In the genomic region with DNA sequence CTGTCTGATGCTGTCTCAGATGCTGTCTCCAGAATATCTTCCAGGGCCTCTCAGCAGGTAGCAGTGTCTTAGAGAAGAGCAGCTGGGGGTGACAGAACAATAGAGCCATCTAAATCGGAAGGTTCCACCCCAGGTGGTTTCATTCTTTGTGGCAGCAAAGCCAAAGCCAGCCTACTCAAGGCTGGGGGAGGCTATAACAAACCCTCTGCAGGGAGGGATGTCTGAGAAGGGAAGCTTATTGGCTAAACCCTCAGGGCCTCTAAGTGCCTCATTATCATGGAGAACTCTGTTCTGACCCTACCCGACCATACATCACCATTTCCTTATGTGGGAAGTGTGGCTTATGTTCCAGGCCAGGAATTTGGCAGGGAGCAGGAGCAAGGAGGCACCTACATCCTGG, we compare ENCODE assay signal across 26 mouse cellular contexts. TPM values are rescaled to one million over a fixed set of nuclear protein-coding genes. Genes with fewer than 3 reads are reported as not detected.
DNase-seq lines count a peak whose midpoint lies in the region; ATAC-seq and TF ChIP-seq lines count a peak whose summit lies in the region.
"Had no signal": no experiment of that assay in that cellular context is flagged by ENCODE, and none has a peak within 500 bp of the region (broad histone marks: within the 10 kb centered on the region; RNA-seq: fewer than 3 reads in every experiment).

No protein-coding gene starts in this region.

- H3K9me3 ChIP-seq in CH12.LX (replicated peaks; ENCODE audit: low read length) (no peaks in the 10 kb centered on the region), ES-E14 (ENCODE audit: control insufficient read depth, insufficient read depth, low read depth, low read length) (no peaks in the 10 kb centered on the region)
- peaks cover 5% of the 10 kb centered on the region; the same call in 1 of the 2 replicates for H3K9me3 ChIP-seq in midbrain, embryonic 16.5 days (replicated peaks; ENCODE audit: control insufficient read depth, low read length, poor library complexity, severe bottlenecking)
- H3K9me3 ChIP-seq: heart, embryonic 10.5 days; heart, embryonic 13.5 days had no signal

- TF ChIP-seq CTCF in CH12.LX (conservative IDR thresholded peaks at IDR 0.05 in 1 of 2, IDR thresholded peaks at IDR 0.05 in 1 of 2; ENCODE audit: low read depth in 2 of 2, low read length in 2 of 2), result no peak

- no peaks in the 10 kb centered on the region for H3K36me3 ChIP-seq in CH12.LX (replicated peaks in 1 of 2; ENCODE audit: control insufficient read depth in 1 of 2, insufficient read depth in 1 of 2, low read length in 1 of 2)
- no peaks in the 10 kb centered on the region for H3K36me3 ChIP-seq in ES-E14 (ENCODE audit: control insufficient read depth, insufficient read depth, low read length, poor library complexity, severe bottlenecking)
- no peaks in the 10 kb centered on the region for H3K36me3 ChIP-seq in midbrain, embryonic 16.5 days (ENCODE audit: control insufficient read depth, insufficient read depth, low read length)
- H3K36me3 ChIP-seq: heart, embryonic 10.5 days; heart, embryonic 13.5 days had no signal

- H3K4me3 ChIP-seq in CH12.LX (replicated peaks in 1 of 3; ENCODE audit: low read depth in 2 of 3, low read length in 2 of 3, poor library complexity in 1 of 3), result no peak overlapping the region
- no peak overlapping the region for H3K4me3 ChIP-seq in ES-E14 (ENCODE audit: insufficient read depth in 1 of 2, low read depth in 1 of 2, low read length in 2 of 2, poor library complexity in 1 of 2, severe bottlenecking in 1 of 2)
- H3K4me3 ChIP-seq in midbrain, embryonic 16.5 days (ENCODE audit: low read depth, low read length), result no peak overlapping the region
- H3K4me3 ChIP-seq: heart, embryonic 10.5 days; heart, embryonic 13.5 days had no signal

- TF ChIP-seq POLR2A in CH12.LX (IDR thresholded peaks at IDR 0.05; ENCODE audit: low read depth, low read length), result no peak

- no peaks in the 10 kb centered on the region for H3K79me2 ChIP-seq in CH12.LX (replicated peaks; ENCODE audit: control insufficient read depth, extremely low read depth, insufficient read depth, poor library complexity, severe bottlenecking)

- H3K27ac ChIP-seq in CH12.LX (ENCODE audit: insufficient read depth, low read depth) (no peak overlapping the region), ES-E14 (ENCODE audit: insufficient read depth, low read depth, low read length, poor library complexity, severe bottlenecking) (peak overlapping the region; percentile 92)
- H3K27ac ChIP-seq in midbrain, embryonic 16.5 days (ENCODE audit: low read length), result no peak overlapping the region
- H3K27ac ChIP-seq: heart, embryonic 10.5 days; heart, embryonic 13.5 days; hindbrain, embryonic 14.5 days; hindbrain, postnatal 0 days had no signal

- in situ Hi-C loops in CH12.LX (cut with MboI; ENCODE audit: low pct_ligation_motif_present, low pct_unique_long_range_greater_than_20kb, low sequenced_read_pairs), result no loop called here
- in situ Hi-C loops in ES-E14 (cut with MboI; ENCODE audit: low sequenced_read_pairs in 2 of 2, unreplicated experiment in 2 of 2), result no loop called here

- no peak for ATAC-seq in midbrain, embryonic 16.5 days
- ATAC-seq in erythroid progenitor cell, adult 5-6 weeks (replicated peaks; ENCODE audit: low FRiP score, poor library complexity, severe bottlenecking), result no peak
- ATAC-seq: activated CD4-positive, CD25-positive, alpha-beta regulatory T cell, adult 4 months; CD4-positive, CD25-positive, alpha-beta regulatory T cell, adult 4 months; forebrain, embryonic 14.5 days; forebrain, postnatal 0 days; hindbrain, postnatal 0 days; inflammation-experienced regulatory T-cells, adult 6 months; intestine, embryonic 16.5 days had no signal

- no peaks in the 10 kb centered on the region for H3K27me3 ChIP-seq in CH12.LX (replicated peaks)
- no peaks in the 10 kb centered on the region for H3K27me3 ChIP-seq in midbrain, embryonic 16.5 days (ENCODE audit: control insufficient read depth, insufficient read depth, low read depth, low read length)
- H3K27me3 ChIP-seq: heart, embryonic 13.5 days had no signal

- H3K4me2 ChIP-seq in CH12.LX (ENCODE audit: insufficient read depth, low read depth, poor library complexity, severe bottlenecking), result no peak overlapping the region
- H3K4me2 ChIP-seq in midbrain, embryonic 16.5 days (ENCODE audit: low read length), result no peak overlapping the region
- H3K4me2 ChIP-seq: heart, embryonic 13.5 days; hindbrain, embryonic 14.5 days had no signal

- H3K4me1 ChIP-seq in CH12.LX (ENCODE audit: control insufficient read depth in 1 of 2, insufficient read depth in 2 of 2) (peaks cover 0 to 6% of the 10 kb centered on the region in 2 experiments; a peak in 2 of 4 replicates), ES-E14 (ENCODE audit: control insufficient read depth in 2 of 2, insufficient read depth in 2 of 2, low read length in 2 of 2, poor library complexity in 1 of 2) (peaks cover 2 to 6% of the 10 kb centered on the region in 2 experiments; a peak in 2 of 4 replicates)
- no peaks in the 10 kb centered on the region for H3K4me1 ChIP-seq in midbrain, embryonic 16.5 days (ENCODE audit: control insufficient read depth, insufficient read depth, low read length)
- H3K4me1 ChIP-seq: heart, embryonic 10.5 days; heart, embryonic 13.5 days had no signal

- H3K9ac ChIP-seq in CH12.LX (ENCODE audit: insufficient read depth, low read depth) (no peak overlapping the region), ES-E14 (ENCODE audit: insufficient read depth, low read depth, low read length, poor library complexity, severe bottlenecking) (no peak overlapping the region)
- no peak overlapping the region for H3K9ac ChIP-seq in midbrain, embryonic 16.5 days (ENCODE audit: low read depth, low read length)
- H3K9ac ChIP-seq: forebrain, postnatal 0 days; heart, embryonic 13.5 days; hindbrain, embryonic 14.5 days had no signal

- DNase-seq in CH12.LX (ENCODE audit: extremely low read depth), result peak; percentile 31
- peak; percentile 87 for DNase-seq in ES-E14 (ENCODE audit: low read depth, low spot score)
- peak; percentile 97 for DNase-seq in ZHBTc4 (ENCODE audit: low read depth, low spot score)
- DNase-seq in layer of hippocampus, adult 8-10 months (ENCODE audit: low spot score in 2 of 2), result no peak
- DNase-seq: adrenal gland, adult 8-10 months; adrenal gland, postnatal 25 days; cerebellum, adult 18-20 months; cerebellum, adult 9-10 months; cerebellum, postnatal 14 days; forebrain, postnatal 0 days; gastrocnemius, postnatal 25 days; heart, adult 18-20 months; heart, postnatal 14 days; heart, postnatal 4 days; kidney, adult 18-20 months had no signal

- 38% methylated on average over 2 of the region's 2 CpGs for WGBS in midbrain, embryonic 16.5 days

- dilution Hi-C loops in CH12.LX (cut with MboI; ENCODE audit: extremely low pct_ligation_motif_present, extremely low pct_unique_long_range_greater_than_20kb, low sequenced_read_pairs), result no loop called here

- no peak for TF ChIP-seq EP300 in CH12.LX (IDR thresholded peaks at IDR 0.05; ENCODE audit: low read length)

- TF ChIP-seq RAD21 in CH12.LX (IDR thresholded peaks at IDR 0.05; ENCODE audit: low read depth, low read length), result no peak

TF ChIP-seq in CH12.LX, 34 proteins besides CTCF, POLR2A, EP300 and RAD21 (continues in another document):
- no peak for TF ChIP-seq UBTF (IDR thresholded peaks at IDR 0.05; ENCODE audit: low read depth, low read length)
- no peak for TF ChIP-seq KAT2A (IDR thresholded peaks at IDR 0.05; ENCODE audit: insufficient replicate concordance, low read length)
- no peak for TF ChIP-seq CHD1 (IDR thresholded peaks at IDR 0.05; ENCODE audit: low read depth, low read length)
- no peak for TF ChIP-seq SMC3 (IDR thresholded peaks at IDR 0.05; ENCODE audit: low read depth, low read length)
- no peak for TF ChIP-seq E2F4 (IDR thresholded peaks at IDR 0.05; ENCODE audit: insufficient replicate concordance, low read depth, low read length)
- TF ChIP-seq HCFC1 (IDR thresholded peaks at IDR 0.05; ENCODE audit: low read depth, low read length), result no peak
- no peak for TF ChIP-seq USF1 (IDR thresholded peaks at IDR 0.05; ENCODE audit: low read depth, low read length)
- no peak for TF ChIP-seq MYC (IDR thresholded peaks at IDR 0.05; ENCODE audit: low read depth, low read length)
- no peak for TF ChIP-seq USF2 (conservative IDR thresholded peaks at IDR 0.05; ENCODE audit: low read depth, low read length)

TF ChIP-seq in ES-E14, 5 proteins besides CTCF, POLR2A, EP300 and RAD21:
- TF ChIP-seq HCFC1 (IDR thresholded peaks at IDR 0.05; ENCODE audit: borderline replicate concordance, insufficient read depth, low read length) (0 out of 2 replicates have a peak, but pooled peaks have one; percentile 18), CHD2 (IDR thresholded peaks at IDR 0.05; ENCODE audit: low read depth, low read length) (no peak), ZNF384 (IDR thresholded peaks at IDR 0.05; ENCODE audit: low read depth, low read length) (no peak), MAFK (IDR thresholded peaks at IDR 0.05; ENCODE audit: insufficient read depth, low read depth, low read length) (no peak), ZC3H11A (IDR thresholded peaks at IDR 0.05; ENCODE audit: borderline replicate concordance, low read depth, low read length) (no peak)

RNA-seq across cellular contexts. Expression of gene Pon2, which starts 26.9 kb away (rescaled TPM):
- total RNA-seq in CH12.LX (2012; rRNA removed) (14.2 and 18.5 TPM in 2 replicates), CH12.LX (2014; rRNA removed) (32.0 and 36.9 TPM in 2 replicates), ES-E14 (2012; rRNA removed) (11.1 and 12.7 TPM in 2 replicates)
- 35.7 and 36.2 TPM in 2 replicates for polyA plus RNA-seq in CH12.LX (2012; ENCODE audit: insufficient read length, low read depth)
- 25.7 and 27.7 TPM in 2 replicates for polyA plus RNA-seq in midbrain, embryonic 16.5 days (2015; fragmentation: Nextera tagmentation; extraction: Ambion mirVana)
- 163 and 182 TPM in 2 replicates for total RNA-seq in erythroid progenitor cell, adult 5-6 weeks (2015; ENCODE audit: low replicate concordance)
- 69.1 and 72.4 TPM in 2 replicates for total RNA-seq in erythroid progenitor cell, adult 5-6 weeks (2017; ENCODE audit: low replicate concordance)
- total RNA-seq in layer of hippocampus, adult 8-10 months (2022), result 10 to 100 TPM; 19.6 to 21.8 (median 20.3) TPM

RNA-seq across cellular contexts. Expression of gene Asb4, which starts 58.1 kb away (rescaled TPM):
- total RNA-seq in CH12.LX (2012; rRNA removed), result 0.04 TPM in 2 replicates
- 0.07 and 0.11 TPM in 2 replicates for total RNA-seq in CH12.LX (2014; rRNA removed)
- polyA plus RNA-seq in CH12.LX (2012; ENCODE audit: insufficient read length, low read depth), result 0.07 TPM in 1 of 2 replicates, not detected in the other
- total RNA-seq in ES-E14 (2012; rRNA removed), result 0.21 and 0.22 TPM in 2 replicates
- polyA plus RNA-seq in midbrain, embryonic 16.5 days (2015; fragmentation: Nextera tagmentation; extraction: Ambion mirVana), result 17.9 and 20.6 TPM in 2 replicates
- not detected in 2 replicates for total RNA-seq in erythroid progenitor cell, adult 5-6 weeks (2015; ENCODE audit: low replicate concordance)
- total RNA-seq in erythroid progenitor cell, adult 5-6 weeks (2017; ENCODE audit: low replicate concordance), result not detected in 2 replicates
- total RNA-seq in layer of hippocampus, adult 8-10 months (2022), result under 1 TPM in 3 of 4 experiments, not detected in 1; 0.25 to 0.73 (median 0.37) TPM
- polyA plus RNA-seq: activated CD4-positive, CD25-positive, alpha-beta regulatory T cell, adult 4 months had no signal

Comparison
In these comparisons a context has a peak if more than half of its experiments do, and no peak if none do; other contexts are left out.
1. DNase-seq: peak in CH12.LX (single experiment), ES-E14 (single experiment) and ZHBTc4 (single experiment); none in layer of hippocampus, adult 8-10 months (0 of 2).